Mouse (Mus musculus): ENCODE measurements at regions not wholly inside any gene's neighbourhood (a gene's known extent, or its start where the extent isn't known, plus 50 kb on each side); places are given as distances from the start of the nearest gene placed in this dataset.

- 22% methylated on average over 2 of the region's 2 CpGs for WGBS
- Histone ChIP-seq H3K9me3 (ENCODE audit: low read depth, low read length) (no peaks in the 10 kb centered on the region), H3K4me1 (ENCODE audit: insufficient read depth) (no peaks in the 10 kb centered on the region), H3K27me3 (ENCODE audit: insufficient read depth, low read length) (no peaks in the 10 kb centered on the region), H3K4me3 (ENCODE audit: low read depth, low read length) (no peak overlapping the region), H3K27ac (ENCODE audit: low read depth) (no peak overlapping the region), H3K4me2 (no peak overlapping the region), H3K36me3 (ENCODE audit: insufficient read depth) (no peaks in the 10 kb centered on the region), H3K9ac (no peak overlapping the region)
- ATAC-seq (ENCODE audit: insufficient read depth) (no peak), DNase-seq (no peak)
- TF ChIP-seq CTCF (IDR thresholded peaks at IDR 0.05; ENCODE audit: low read depth) = no peak
Observed at GRCm38 (mm10) chr6:95966231-95966630, 146.7 kb upstream of the Fam19a1 start.

GRCm38 (mm10) chr6:95975994-95976393 is 137.0 kb upstream of the Fam19a1 start:
- Histone ChIP-seq H3K27ac (ENCODE audit: low read depth) (no peak overlapping the region), H3K4me1 (ENCODE audit: insufficient read depth) (no peaks in the 10 kb centered on the region), H3K36me3 (ENCODE audit: insufficient read depth) (no peaks in the 10 kb centered on the region), H3K27me3 (ENCODE audit: insufficient read depth, low read length) (no peaks in the 10 kb centered on the region), H3K9ac (no peak overlapping the region), H3K9me3 (ENCODE audit: low read depth, low read length) (no peaks in the 10 kb centered on the region), H3K4me3 (ENCODE audit: low read depth, low read length) (no peak overlapping the region), H3K4me2 (no peak overlapping the region)
- TF ChIP-seq CTCF (IDR thresholded peaks at IDR 0.05; ENCODE audit: low read depth) = no peak
- WGBS = 88% methylated on average over 2 of the region's 2 CpGs
- ATAC-seq (ENCODE audit: insufficient read depth) = no peak
- DNase-seq = no peak

- H3K9ac ChIP-seq = no peak overlapping the region
- no peaks in the 10 kb centered on the region for H3K27me3 ChIP-seq (ENCODE audit: insufficient read depth, low read length)
- WGBS = 79% methylated on average over 2 of the region's 2 CpGs
- no peak for TF ChIP-seq CTCF (IDR thresholded peaks at IDR 0.05; ENCODE audit: low read depth)
- ATAC-seq (ENCODE audit: insufficient read depth) = no peak
- H3K27ac ChIP-seq (ENCODE audit: low read depth) = no peak overlapping the region
- no peak for DNase-seq
- no peaks in the 10 kb centered on the region for H3K4me1 ChIP-seq (ENCODE audit: insufficient read depth)
- no peaks in the 10 kb centered on the region for H3K9me3 ChIP-seq (ENCODE audit: low read depth, low read length)
- no peak overlapping the region for H3K4me3 ChIP-seq (ENCODE audit: low read depth, low read length)
- no peaks in the 10 kb centered on the region for H3K36me3 ChIP-seq (ENCODE audit: insufficient read depth)
- no peak overlapping the region for H3K4me2 ChIP-seq
Observed at GRCm38 (mm10) chr6:95997037-95997436, 115.9 kb upstream of the Fam19a1 start.

GRCm38 (mm10) chr6:95997741-95998140 is 115.2 kb upstream of the Fam19a1 start:
- Histone ChIP-seq H3K9me3 (ENCODE audit: low read depth, low read length) (no peaks in the 10 kb centered on the region), H3K27me3 (ENCODE audit: insufficient read depth, low read length) (no peaks in the 10 kb centered on the region), H3K36me3 (ENCODE audit: insufficient read depth) (no peaks in the 10 kb centered on the region), H3K4me1 (ENCODE audit: insufficient read depth) (no peaks in the 10 kb centered on the region), H3K4me2 (no peak overlapping the region), H3K27ac (ENCODE audit: low read depth) (no peak overlapping the region), H3K9ac (no peak overlapping the region), H3K4me3 (ENCODE audit: low read depth, low read length) (no peak overlapping the region)
- no peak for ATAC-seq (ENCODE audit: insufficient read depth)
- no peak for TF ChIP-seq CTCF (IDR thresholded peaks at IDR 0.05; ENCODE audit: low read depth)
- 28% methylated on average over 3 of the region's 3 CpGs for WGBS
- DNase-seq = peak; percentile 54

- Histone ChIP-seq H3K9me3 (ENCODE audit: low read depth, low read length) (no peaks in the 10 kb centered on the region), H3K4me3 (ENCODE audit: low read depth, low read length) (no peak overlapping the region), H3K4me2 (no peak overlapping the region), H3K4me1 (ENCODE audit: insufficient read depth) (no peaks in the 10 kb centered on the region), H3K9ac (no peak overlapping the region), H3K27ac (ENCODE audit: low read depth) (no peak overlapping the region), H3K36me3 (ENCODE audit: insufficient read depth) (no peaks in the 10 kb centered on the region), H3K27me3 (ENCODE audit: insufficient read depth, low read length) (no peaks in the 10 kb centered on the region)
- no peak for TF ChIP-seq CTCF (IDR thresholded peaks at IDR 0.05; ENCODE audit: low read depth)
- 67% methylated on average over 5 of the region's 5 CpGs for WGBS
- ATAC-seq (ENCODE audit: insufficient read depth) = no peak
- no peak for DNase-seq
Observed at GRCm38 (mm10) chr6:95999441-95999840, 113.5 kb upstream of the Fam19a1 start.

GRCm38 (mm10) chr6:96000011-96000476 is 112.9 kb upstream of the Fam19a1 start:
- H3K27ac ChIP-seq (ENCODE audit: low read depth) = no peak overlapping the region
- no peak overlapping the region for H3K4me3 ChIP-seq (ENCODE audit: low read depth, low read length)
- peak; percentile 7 for DNase-seq
- no peak overlapping the region for H3K4me2 ChIP-seq
- H3K36me3 ChIP-seq (ENCODE audit: insufficient read depth) = no peaks in the 10 kb centered on the region
- no peak overlapping the region for H3K9ac ChIP-seq
- no peak for ATAC-seq (ENCODE audit: insufficient read depth)
- H3K9me3 ChIP-seq (ENCODE audit: low read depth, low read length) = no peaks in the 10 kb centered on the region
- WGBS = 68% methylated on average over 10 of the region's 10 CpGs
- H3K27me3 ChIP-seq (ENCODE audit: insufficient read depth, low read length) = no peaks in the 10 kb centered on the region
- TF ChIP-seq CTCF (IDR thresholded peaks at IDR 0.05; ENCODE audit: low read depth) = no peak
- H3K4me1 ChIP-seq (ENCODE audit: insufficient read depth) = no peaks in the 10 kb centered on the region

- H3K27ac ChIP-seq (ENCODE audit: low read depth) = no peak overlapping the region
- H3K4me2 ChIP-seq = no peak overlapping the region
- no peaks in the 10 kb centered on the region for H3K9me3 ChIP-seq (ENCODE audit: low read depth, low read length)
- H3K4me1 ChIP-seq (ENCODE audit: insufficient read depth) = no peaks in the 10 kb centered on the region
- H3K4me3 ChIP-seq (ENCODE audit: low read depth, low read length) = no peak overlapping the region
- no peak for TF ChIP-seq CTCF (IDR thresholded peaks at IDR 0.05; ENCODE audit: low read depth)
- H3K27me3 ChIP-seq (ENCODE audit: insufficient read depth, low read length) = no peaks in the 10 kb centered on the region
- ATAC-seq (ENCODE audit: insufficient read depth) (no peak), DNase-seq (no peak)
- 60% methylated on average over 5 of the region's 5 CpGs for WGBS
- H3K9ac ChIP-seq = no peak overlapping the region
- no peaks in the 10 kb centered on the region for H3K36me3 ChIP-seq (ENCODE audit: insufficient read depth)
Observed at GRCm38 (mm10) chr6:96011299-96011698, 101.7 kb upstream of the Fam19a1 start.

Data from lung, embryonic 14.5 days (tissue).